Mouse (Mus musculus): Measurements from ENCODE around the gene Gm8906.
"Not testable (repeated sequence)": the region's sequence is repeated elsewhere in the genome, so short reads cannot be mapped to it uniquely, and the experiment has no call there.

The Gm8906 gene

GRCm38 (mm10) chr5:11502385-11502784, at the start of gene Gm8906:
TSS of gene Gm8906 (plus strand) at chr5:11502685.
- DNase-seq = not testable (repeated sequence)
